Mouse (Mus musculus): ENCODE data around the gene Atf7ip. TPM values are rescaled to one million over a fixed set of nuclear protein-coding genes. Genes with fewer than 3 reads are reported as not detected.

The Atf7ip gene
- polyA plus RNA-seq, 1 experiment: 53.1 TPM

DNA sequence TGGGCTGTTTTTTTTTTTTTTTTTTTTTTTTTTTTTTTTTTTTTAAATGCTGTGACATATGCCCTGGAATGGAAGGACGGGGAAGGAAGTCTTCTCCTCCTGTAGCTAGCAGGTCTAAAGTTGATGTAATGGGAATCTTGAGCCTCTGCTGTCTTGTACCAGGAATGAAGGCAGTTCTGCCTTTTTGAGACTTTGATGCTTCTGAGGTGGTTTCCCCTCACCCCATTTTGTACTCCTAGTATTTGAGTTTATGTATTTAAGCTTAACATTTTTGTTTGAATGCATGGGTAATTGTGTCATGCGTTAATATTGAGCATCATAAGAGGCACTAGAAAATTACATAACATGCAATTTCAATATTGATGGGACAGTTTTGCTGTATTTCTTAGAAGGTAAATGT lies 14.4 kb downstream of the Atf7ip start:
- TF ChIP-seq CTCF (IDR thresholded peaks at IDR 0.05; ENCODE audit: control insufficient read depth, insufficient read depth, low read length) (no peak), POLR2A (IDR thresholded peaks at IDR 0.05; ENCODE audit: borderline replicate concordance, control insufficient read depth, low read depth, low read length) (no peak)
- Histone ChIP-seq H3K4me3 (replicated peaks; ENCODE audit: control insufficient read depth, low read depth, low read length) (peak overlapping the region; percentile 41), H3K27ac (ENCODE audit: control insufficient read depth, insufficient read depth, low read depth, low read length, poor library complexity) (no peak overlapping the region), H3K4me1 (ENCODE audit: control insufficient read depth, insufficient read depth, low read length) (peaks cover 3% of the 10 kb centered on the region; the same call in 1 of the 2 replicates)
- 29% methylated on average over 2 of the region's 2 CpGs for WGBS

DNA sequence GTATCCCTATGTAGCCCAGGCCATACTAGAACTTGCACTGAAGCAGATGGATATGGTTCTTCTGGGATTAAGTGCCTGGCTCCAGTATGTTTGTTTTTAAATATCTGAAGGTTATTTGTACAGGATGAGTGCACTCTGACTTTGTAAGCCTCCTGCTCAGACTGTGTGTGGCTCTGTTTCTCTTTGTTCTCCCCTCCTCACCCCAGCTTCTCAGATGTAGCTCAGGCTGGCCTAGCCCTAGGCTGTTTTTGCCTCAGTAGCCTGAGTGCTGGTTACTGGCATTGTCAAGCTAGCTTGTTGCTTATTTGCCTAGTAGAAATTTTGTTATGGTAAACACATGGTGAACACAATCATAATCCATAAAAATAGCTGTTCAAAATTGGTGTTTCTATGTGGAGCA lies 15.7 kb downstream of the Atf7ip start:
- no peak overlapping the region for H3K27ac ChIP-seq (ENCODE audit: control insufficient read depth, insufficient read depth, low read depth, low read length, poor library complexity)
- TF ChIP-seq POLR2A (IDR thresholded peaks at IDR 0.05; ENCODE audit: borderline replicate concordance, control insufficient read depth, low read depth, low read length) (no peak), CTCF (IDR thresholded peaks at IDR 0.05; ENCODE audit: control insufficient read depth, insufficient read depth, low read length) (no peak)
- H3K4me3 ChIP-seq (replicated peaks; ENCODE audit: control insufficient read depth, low read depth, low read length): no peak overlapping the region
- H3K4me1 ChIP-seq (ENCODE audit: control insufficient read depth, insufficient read depth, low read length): peaks cover 3% of the 10 kb centered on the region; the same call in 1 of the 2 replicates

DNA sequence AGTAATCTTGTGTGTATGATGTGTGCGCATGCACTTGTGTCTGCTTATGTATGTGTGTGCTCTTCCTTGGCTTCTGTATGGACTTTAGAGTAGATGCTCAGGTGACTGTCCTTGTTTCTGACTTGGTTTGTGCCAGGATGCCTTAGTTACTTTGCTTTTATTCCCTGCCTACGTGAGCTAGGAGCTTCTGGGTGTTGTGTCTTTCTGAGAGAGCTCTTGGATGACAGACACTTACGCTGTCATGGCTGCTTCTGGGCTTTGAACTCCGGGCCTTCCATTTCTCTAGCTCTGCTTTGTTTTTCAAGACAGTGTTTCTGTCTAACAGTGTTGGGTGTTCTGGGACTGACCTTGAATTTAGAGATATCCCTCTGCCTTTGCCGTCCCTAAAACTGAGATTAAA lies 16.7 kb downstream of the Atf7ip start:
- no peak overlapping the region for H3K27ac ChIP-seq (ENCODE audit: control insufficient read depth, insufficient read depth, low read depth, low read length, poor library complexity)
- H3K4me3 ChIP-seq (replicated peaks; ENCODE audit: control insufficient read depth, low read depth, low read length): no peak overlapping the region
- H3K4me1 ChIP-seq (ENCODE audit: control insufficient read depth, insufficient read depth, low read length): peaks cover 2% of the 10 kb centered on the region; the same call in 1 of the 2 replicates
- 86% methylated on average over 5 of the region's 5 CpGs for WGBS
- TF ChIP-seq CTCF (IDR thresholded peaks at IDR 0.05; ENCODE audit: control insufficient read depth, insufficient read depth, low read length) (no peak), POLR2A (IDR thresholded peaks at IDR 0.05; ENCODE audit: borderline replicate concordance, control insufficient read depth, low read depth, low read length) (no peak)

DNA sequence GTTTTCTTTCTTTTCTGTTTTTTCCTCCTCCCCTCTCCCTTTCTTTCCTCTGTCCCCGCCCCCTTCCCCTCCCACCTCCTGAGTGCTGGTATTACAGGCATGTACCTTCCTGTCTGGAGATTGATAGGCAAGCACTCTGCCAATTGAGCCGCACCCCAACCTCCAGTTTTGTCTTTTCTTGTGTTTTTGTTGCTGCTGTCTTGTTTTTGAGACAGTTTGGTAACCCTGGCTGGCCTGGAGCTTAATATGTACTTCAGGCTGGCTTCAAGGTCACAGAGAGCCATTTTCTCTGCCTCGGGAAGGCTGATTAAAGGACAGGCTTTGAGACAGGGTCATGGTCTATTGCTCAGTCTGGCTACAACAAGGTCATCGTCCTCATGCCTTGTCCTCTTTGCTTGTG lies 18.8 kb downstream of the Atf7ip start:
- H3K4me3 ChIP-seq (replicated peaks; ENCODE audit: control insufficient read depth, low read depth, low read length): no peak overlapping the region
- peaks cover 1% of the 10 kb centered on the region; the same call in 1 of the 2 replicates for H3K4me1 ChIP-seq (ENCODE audit: control insufficient read depth, insufficient read depth, low read length)
- no peak for TF ChIP-seq CTCF (IDR thresholded peaks at IDR 0.05; ENCODE audit: control insufficient read depth, insufficient read depth, low read length)
- TF ChIP-seq POLR2A (IDR thresholded peaks at IDR 0.05; ENCODE audit: borderline replicate concordance, control insufficient read depth, low read depth, low read length): no peak
- 79% methylated on average over 4 of the region's 4 CpGs for WGBS
- H3K27ac ChIP-seq (ENCODE audit: control insufficient read depth, insufficient read depth, low read depth, low read length, poor library complexity): no peak overlapping the region

DNA sequence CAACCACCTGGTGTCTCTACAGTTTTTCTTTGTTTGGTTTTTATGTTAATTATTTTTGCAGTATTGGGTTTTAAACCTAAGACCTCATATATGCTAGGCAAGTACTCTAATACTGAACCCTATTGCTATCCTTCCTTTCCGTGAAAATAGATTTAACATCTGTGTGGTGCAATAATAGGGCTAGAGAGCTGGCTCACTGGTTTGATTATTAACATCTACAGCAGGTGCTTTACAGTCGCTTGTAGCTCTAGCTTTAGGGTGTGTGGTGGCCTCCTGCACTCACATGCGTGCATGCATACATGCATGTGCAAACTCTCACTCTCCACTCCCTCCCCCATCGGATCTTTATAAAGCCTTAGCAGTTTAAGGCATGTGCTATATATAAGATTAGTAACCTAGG lies 19.6 kb downstream of the Atf7ip start:
- H3K4me3 ChIP-seq (replicated peaks; ENCODE audit: control insufficient read depth, low read depth, low read length): no peak overlapping the region
- H3K4me1 ChIP-seq (ENCODE audit: control insufficient read depth, insufficient read depth, low read length): peaks cover 1% of the 10 kb centered on the region; the same call in 1 of the 2 replicates
- no peak for TF ChIP-seq POLR2A (IDR thresholded peaks at IDR 0.05; ENCODE audit: borderline replicate concordance, control insufficient read depth, low read depth, low read length)
- no peak for TF ChIP-seq CTCF (IDR thresholded peaks at IDR 0.05; ENCODE audit: control insufficient read depth, insufficient read depth, low read length)
- H3K27ac ChIP-seq (ENCODE audit: control insufficient read depth, insufficient read depth, low read depth, low read length, poor library complexity): no peak overlapping the region
- 91% methylated on average over 4 of the region's 4 CpGs for WGBS

DNA sequence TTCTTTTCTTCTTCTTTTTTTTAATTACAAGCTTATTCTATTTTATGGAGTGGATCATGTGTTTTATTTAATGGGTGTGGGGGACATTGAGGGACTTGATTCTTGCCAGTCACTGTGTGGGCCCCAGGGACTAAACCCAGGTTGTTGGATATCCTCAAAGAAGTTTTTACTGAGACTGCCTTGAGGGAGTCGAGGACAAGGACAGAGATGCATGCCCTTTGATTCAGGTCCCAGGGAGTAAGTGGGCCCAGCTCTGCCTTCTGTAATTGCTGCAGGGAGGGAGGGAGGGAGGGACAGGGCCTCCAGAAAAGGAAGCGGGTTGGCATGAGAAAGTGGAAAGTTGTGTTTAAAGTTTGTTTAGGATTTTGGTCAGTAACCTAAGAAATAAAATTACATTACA lies 23.2 kb downstream of the Atf7ip start:
- Histone ChIP-seq H3K4me1 (ENCODE audit: control insufficient read depth, insufficient read depth, low read length) (peaks cover 4% of the 10 kb centered on the region), H3K4me3 (replicated peaks; ENCODE audit: control insufficient read depth, low read depth, low read length) (no peak overlapping the region), H3K27ac (ENCODE audit: control insufficient read depth, insufficient read depth, low read depth, low read length, poor library complexity) (no peak overlapping the region)
- WGBS: 49% methylated on average over 2 of the region's 2 CpGs
- no peak for TF ChIP-seq POLR2A (IDR thresholded peaks at IDR 0.05; ENCODE audit: borderline replicate concordance, control insufficient read depth, low read depth, low read length)
- no peak for TF ChIP-seq CTCF (IDR thresholded peaks at IDR 0.05; ENCODE audit: control insufficient read depth, insufficient read depth, low read length)

DNA sequence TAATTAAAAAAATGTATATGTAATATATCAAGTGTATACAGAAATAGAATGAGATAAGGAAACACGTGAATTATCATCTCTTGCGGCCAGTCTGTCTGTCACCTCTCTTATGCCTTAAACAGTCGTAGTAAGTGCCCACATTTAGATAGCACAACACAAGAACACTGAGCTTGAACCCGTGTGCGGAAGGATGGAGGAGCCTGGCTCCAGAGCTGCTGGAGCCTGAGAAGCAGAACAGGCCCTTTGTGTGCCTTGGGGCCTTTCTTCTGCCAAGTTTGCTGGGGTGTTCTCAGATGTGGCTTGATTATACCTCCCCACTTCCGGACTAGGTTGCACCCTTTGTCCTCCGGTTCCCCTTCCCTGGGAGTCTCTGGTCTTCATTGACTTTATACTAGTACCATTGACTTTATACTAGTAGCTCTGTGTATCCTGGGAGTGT lies 25.8 kb downstream of the Atf7ip start:
- Histone ChIP-seq H3K4me3 (replicated peaks; ENCODE audit: control insufficient read depth, low read depth, low read length) (no peak overlapping the region), H3K4me1 (ENCODE audit: control insufficient read depth, insufficient read depth, low read length) (peaks cover 4% of the 10 kb centered on the region), H3K27ac (ENCODE audit: control insufficient read depth, insufficient read depth, low read depth, low read length, poor library complexity) (0 out of 2 replicates have a peak overlapping the region, but pooled peaks have one; percentile 13)
- WGBS: 13% methylated on average over 7 of the region's 7 CpGs
- TF ChIP-seq CTCF (IDR thresholded peaks at IDR 0.05; ENCODE audit: control insufficient read depth, insufficient read depth, low read length) (no peak), POLR2A (IDR thresholded peaks at IDR 0.05; ENCODE audit: borderline replicate concordance, control insufficient read depth, low read depth, low read length) (no peak)

DNA sequence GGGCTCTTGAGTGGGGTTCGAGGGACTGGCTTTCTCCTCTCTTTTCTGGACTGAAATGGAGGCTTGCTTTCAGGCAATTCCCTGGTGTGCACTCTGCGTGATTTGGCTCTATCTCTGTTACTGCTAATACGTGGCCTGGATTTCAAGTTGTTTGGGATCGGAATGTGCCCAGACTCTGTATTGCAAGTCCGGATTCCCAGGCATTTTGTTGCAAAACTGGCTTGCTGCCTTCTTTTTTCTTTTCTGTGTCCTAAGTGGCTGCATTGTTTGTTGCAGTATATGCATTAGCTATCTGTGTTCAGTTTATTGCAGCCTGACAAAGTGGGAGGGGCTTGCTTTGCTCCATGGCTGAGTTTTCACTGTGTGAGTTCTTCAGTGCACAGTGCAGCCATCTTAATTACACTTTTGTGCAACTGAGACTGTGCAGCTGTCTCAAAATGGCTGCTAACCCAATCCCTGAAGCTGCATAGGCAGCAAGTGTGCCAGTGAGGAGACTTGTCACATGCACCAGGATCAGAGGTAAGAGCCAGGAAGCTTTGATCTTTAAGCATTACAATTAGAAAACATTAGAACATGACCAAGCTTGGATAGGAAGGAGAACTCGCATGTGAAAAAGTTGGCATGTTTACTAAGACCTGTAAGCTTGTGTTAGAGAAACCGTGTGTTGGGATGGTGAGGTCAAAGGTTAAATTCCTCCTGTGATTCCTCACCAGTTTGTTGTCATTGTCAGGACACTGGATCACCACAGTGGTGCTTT lies 26.7 kb downstream of the Atf7ip start:
- Histone ChIP-seq H3K4me1 (ENCODE audit: control insufficient read depth, insufficient read depth, low read length) (peaks cover 4% of the 10 kb centered on the region), H3K27ac (ENCODE audit: control insufficient read depth, insufficient read depth, low read depth, low read length, poor library complexity) (no peak overlapping the region), H3K4me3 (replicated peaks; ENCODE audit: control insufficient read depth, low read depth, low read length) (no peak overlapping the region)
- WGBS: 50% methylated on average over 7 of the region's 7 CpGs
- TF ChIP-seq CTCF (IDR thresholded peaks at IDR 0.05; ENCODE audit: control insufficient read depth, insufficient read depth, low read length): no peak
- TF ChIP-seq POLR2A (IDR thresholded peaks at IDR 0.05; ENCODE audit: borderline replicate concordance, control insufficient read depth, low read depth, low read length): no peak
